Mouse (Mus musculus) cerebellum, adult 11 months (tissue): ENCODE measurements around the gene Hecw2.

Experiments
- DNase-seq: peaks from one replicate; pipeline ENCODE4 v3.0.0; 2022

The Hecw2 gene

GRCm38 (mm10) chr1:53875919-53876318, 319.0 kb downstream of the Hecw2 start:
- DNase-seq, result no peak

- DNase-seq, result no peak
These were observed 327.7 kb downstream of the Hecw2 start for GRCm38 (mm10) chr1:53867316-53867715.

- no peak for DNase-seq
These were observed 328.5 kb downstream of the Hecw2 start for GRCm38 (mm10) chr1:53866374-53866902.

- no peak for DNase-seq
These were observed 330.9 kb downstream of the Hecw2 start for GRCm38 (mm10) chr1:53864046-53864445.

- DNase-seq, result no peak
These were observed 334.4 kb downstream of the Hecw2 start for GRCm38 (mm10) chr1:53860611-53861010.

GRCm38 (mm10) chr1:53859175-53859574, 335.8 kb downstream of the Hecw2 start:
- DNase-seq, result no peak

- no peak for DNase-seq
These were observed 338.4 kb downstream of the Hecw2 start for GRCm38 (mm10) chr1:53856501-53857103.

GRCm38 (mm10) chr1:53855732-53856131, 339.2 kb downstream of the Hecw2 start:
- DNase-seq, result no peak

- no peak for DNase-seq
These were observed 342.8 kb downstream of the Hecw2 start for GRCm38 (mm10) chr1:53852086-53852610.

GRCm38 (mm10) chr1:53851334-53851733, 343.6 kb downstream of the Hecw2 start:
- DNase-seq, result no peak

- DNase-seq, result no peak
These were observed 344.1 kb downstream of the Hecw2 start for GRCm38 (mm10) chr1:53850891-53851290.

- no peak for DNase-seq
These were observed 348.2 kb downstream of the Hecw2 start for GRCm38 (mm10) chr1:53846665-53847237.

GRCm38 (mm10) chr1:53845854-53846253, 349.1 kb downstream of the Hecw2 start:
- no peak for DNase-seq

- DNase-seq, result no peak
These were observed 349.9 kb downstream of the Hecw2 start for GRCm38 (mm10) chr1:53844914-53845612.

GRCm38 (mm10) chr1:53844122-53844913, 350.6 kb downstream of the Hecw2 start:
- DNase-seq, result no peak

GRCm38 (mm10) chr1:53843051-53843450, 351.9 kb downstream of the Hecw2 start:
- DNase-seq, result no peak

GRCm38 (mm10) chr1:53841080-53841479, 353.9 kb downstream of the Hecw2 start:
- no peak for DNase-seq

- no peak for DNase-seq
These were observed 355.6 kb downstream of the Hecw2 start for GRCm38 (mm10) chr1:53839392-53839791.

- no peak for DNase-seq
These were observed 356.6 kb downstream of the Hecw2 start for GRCm38 (mm10) chr1:53838182-53838859.

GRCm38 (mm10) chr1:53830286-53830685, 364.7 kb downstream of the Hecw2 start:
- no peak for DNase-seq

GRCm38 (mm10) chr1:53829089-53829488, 365.9 kb downstream of the Hecw2 start:
- no peak for DNase-seq
